Mouse (Mus musculus) bone marrow macrophage, adult 2 months (primary cell): ENCODE data around the gene Tmub1.

Source experiments
- CTCF ChIP-seq: IDR thresholded peaks from 2 replicates; pipeline ENCODE4 v1.5.1; 2012; ENCODE audit warnings: low read depth, mild to moderate bottlenecking, low read length, moderate library complexity
- POLR2A ChIP-seq: IDR thresholded peaks from 2 replicates; pipeline ENCODE4 v1.6.1; 2012; ENCODE audit warnings: mild to moderate bottlenecking, low read depth, low read length, borderline replicate concordance

- TF ChIP-seq CTCF (no peak), POLR2A (no peak)
Observed at GRCm38 (mm10) chr5:24425421-24426036, 22.1 kb downstream of the Tmub1 start.
